Mouse (Mus musculus): ENCODE results near the gene Ntm. TPM values are rescaled to one million over a fixed set of nuclear protein-coding genes. Genes with fewer than 3 reads are reported as not detected.
A peak's percentile ranks its signal among the peaks of the same experiment; 100 is the strongest.

Gene Ntm
- polyA plus RNA-seq, 1 experiment from 2014 or later, result 160 TPM

- Histone ChIP-seq H3K9ac (replicated peaks; ENCODE audit: low read length) (no peak overlapping the region), H3K27ac (replicated peaks; ENCODE audit: low read depth, low read length) (0 out of 2 replicates have a peak overlapping the region, but pooled peaks have one; percentile 15), H3K36me3 (ENCODE audit: control insufficient read depth, insufficient read depth, low read length) (no peaks in the 10 kb centered on the region), H3K27me3 (ENCODE audit: control insufficient read depth, insufficient read depth, low read length) (no peaks in the 10 kb centered on the region), H3K4me2 (ENCODE audit: low read length) (no peak overlapping the region), H3K4me3 (replicated peaks; ENCODE audit: low read depth, low read length) (no peak overlapping the region), H3K9me3 (ENCODE audit: control insufficient read depth, low read length) (no peaks in the 10 kb centered on the region), H3K4me1 (ENCODE audit: control insufficient read depth, insufficient read depth, low read length) (peaks cover 4% of the 10 kb centered on the region; the same call in 1 of the 2 replicates)
- WGBS, result 35% methylated on average over 7 of the region's 7 CpGs
- DNase-seq (peak; percentile 28), ATAC-seq (ENCODE audit: low FRiP score, low TSS enrichment) (no peak)
These were observed 428.6 kb downstream of the Ntm start for GRCm38 (mm10) chr9:29534304-29534703.

GRCm38 (mm10) chr9:29533556-29533955, 429.4 kb downstream of the Ntm start:
- no peaks in the 10 kb centered on the region for H3K36me3 ChIP-seq (ENCODE audit: control insufficient read depth, insufficient read depth, low read length)
- no peak overlapping the region for H3K9ac ChIP-seq (replicated peaks; ENCODE audit: low read length)
- H3K4me1 ChIP-seq (ENCODE audit: control insufficient read depth, insufficient read depth, low read length), result peaks cover 4% of the 10 kb centered on the region; the same call in 1 of the 2 replicates
- no peaks in the 10 kb centered on the region for H3K27me3 ChIP-seq (ENCODE audit: control insufficient read depth, insufficient read depth, low read length)
- no peak overlapping the region for H3K27ac ChIP-seq (replicated peaks; ENCODE audit: low read depth, low read length)
- no peak overlapping the region for H3K4me3 ChIP-seq (replicated peaks; ENCODE audit: low read depth, low read length)
- 38% methylated on average over 1 of the region's 1 CpGs for WGBS
- no peak for DNase-seq
- no peak overlapping the region for H3K4me2 ChIP-seq (ENCODE audit: low read length)
- H3K9me3 ChIP-seq (ENCODE audit: control insufficient read depth, low read length), result no peaks in the 10 kb centered on the region
- no peak for ATAC-seq (ENCODE audit: low FRiP score, low TSS enrichment)

- 90% methylated on average over 6 of the region's 6 CpGs for WGBS
- ATAC-seq (ENCODE audit: low FRiP score, low TSS enrichment), result no peak
- H3K27ac ChIP-seq (replicated peaks; ENCODE audit: low read depth, low read length), result no peak overlapping the region
These were observed 431.6 kb downstream of the Ntm start for GRCm38 (mm10) chr9:29531147-29531917.

GRCm38 (mm10) chr9:29524109-29524508, 438.8 kb downstream of the Ntm start:
- Histone ChIP-seq H3K9ac (replicated peaks; ENCODE audit: low read length) (no peak overlapping the region), H3K9me3 (ENCODE audit: control insufficient read depth, low read length) (no peaks in the 10 kb centered on the region), H3K27ac (replicated peaks; ENCODE audit: low read depth, low read length) (no peak overlapping the region), H3K4me2 (ENCODE audit: low read length) (no peak overlapping the region), H3K36me3 (ENCODE audit: control insufficient read depth, insufficient read depth, low read length) (no peaks in the 10 kb centered on the region), H3K4me1 (ENCODE audit: control insufficient read depth, insufficient read depth, low read length) (peaks cover 9% of the 10 kb centered on the region; the same call in 1 of the 2 replicates), H3K4me3 (replicated peaks; ENCODE audit: low read depth, low read length) (no peak overlapping the region), H3K27me3 (ENCODE audit: control insufficient read depth, insufficient read depth, low read length) (no peaks in the 10 kb centered on the region)
- WGBS, result 52% methylated on average over 1 of the region's 1 CpGs
- ATAC-seq (ENCODE audit: low FRiP score, low TSS enrichment) (no peak), DNase-seq (no peak)

More at GRCm38 (mm10) chr9:29531147-29531917, 431.6 kb downstream of the Ntm start:
- no peak overlapping the region for H3K9ac ChIP-seq (replicated peaks; ENCODE audit: low read length)
- no peaks in the 10 kb centered on the region for H3K36me3 ChIP-seq (ENCODE audit: control insufficient read depth, insufficient read depth, low read length)
- no peak overlapping the region for H3K4me2 ChIP-seq (ENCODE audit: low read length)
- H3K9me3 ChIP-seq (ENCODE audit: control insufficient read depth, low read length), result no peaks in the 10 kb centered on the region
- H3K4me3 ChIP-seq (replicated peaks; ENCODE audit: low read depth, low read length), result no peak overlapping the region
- peaks cover 4% of the 10 kb centered on the region; the same call in 1 of the 2 replicates for H3K4me1 ChIP-seq (ENCODE audit: control insufficient read depth, insufficient read depth, low read length)
- no peaks in the 10 kb centered on the region for H3K27me3 ChIP-seq (ENCODE audit: control insufficient read depth, insufficient read depth, low read length)
- DNase-seq, result no peak

- Histone ChIP-seq H3K4me2 (ENCODE audit: low read length) (no peak overlapping the region), H3K36me3 (ENCODE audit: control insufficient read depth, insufficient read depth, low read length) (no peaks in the 10 kb centered on the region), H3K9ac (replicated peaks; ENCODE audit: low read length) (no peak overlapping the region), H3K4me3 (replicated peaks; ENCODE audit: low read depth, low read length) (no peak overlapping the region), H3K27ac (replicated peaks; ENCODE audit: low read depth, low read length) (peak overlapping the region; percentile 50; the same call in 1 of the 2 replicates), H3K4me1 (ENCODE audit: control insufficient read depth, insufficient read depth, low read length) (peaks cover 9% of the 10 kb centered on the region; the same call in 1 of the 2 replicates), H3K9me3 (ENCODE audit: control insufficient read depth, low read length) (no peaks in the 10 kb centered on the region), H3K27me3 (ENCODE audit: control insufficient read depth, insufficient read depth, low read length) (no peaks in the 10 kb centered on the region; the same call in 1 of the 2 replicates)
- DNase-seq (peak; percentile 55), ATAC-seq (ENCODE audit: low FRiP score, low TSS enrichment) (no peak; the same call in 1 of the 2 replicates)
- WGBS, result 47% methylated on average over 3 of the region's 3 CpGs
These were observed 439.7 kb downstream of the Ntm start for GRCm38 (mm10) chr9:29523221-29523620.

- Histone ChIP-seq H3K9me3 (ENCODE audit: control insufficient read depth, low read length) (no peaks in the 10 kb centered on the region), H3K9ac (replicated peaks; ENCODE audit: low read length) (no peak overlapping the region), H3K36me3 (ENCODE audit: control insufficient read depth, insufficient read depth, low read length) (no peaks in the 10 kb centered on the region), H3K4me3 (replicated peaks; ENCODE audit: low read depth, low read length) (no peak overlapping the region), H3K4me1 (ENCODE audit: control insufficient read depth, insufficient read depth, low read length) (peaks cover 21% of the 10 kb centered on the region), H3K4me2 (ENCODE audit: low read length) (no peak overlapping the region), H3K27me3 (ENCODE audit: control insufficient read depth, insufficient read depth, low read length) (no peaks in the 10 kb centered on the region; the same call in 1 of the 2 replicates), H3K27ac (replicated peaks; ENCODE audit: low read depth, low read length) (0 out of 2 replicates have a peak overlapping the region, but pooled peaks have one; percentile 28)
- ATAC-seq (ENCODE audit: low FRiP score, low TSS enrichment) (no peak), DNase-seq (peak; percentile 40)
- WGBS, result 48% methylated on average over 2 of the region's 2 CpGs
These were observed 443.8 kb downstream of the Ntm start for GRCm38 (mm10) chr9:29519181-29519580.

- DNase-seq, result peak; percentile 34
- ATAC-seq (ENCODE audit: low FRiP score, low TSS enrichment), result no peak
- no peak overlapping the region for H3K9ac ChIP-seq (replicated peaks; ENCODE audit: low read length)
- H3K27ac ChIP-seq (replicated peaks; ENCODE audit: low read depth, low read length), result 0 out of 2 replicates have a peak overlapping the region, but pooled peaks have one; percentile 32
- H3K36me3 ChIP-seq (ENCODE audit: control insufficient read depth, insufficient read depth, low read length), result no peaks in the 10 kb centered on the region
- H3K9me3 ChIP-seq (ENCODE audit: control insufficient read depth, low read length), result no peaks in the 10 kb centered on the region
- WGBS, result 56% methylated on average over 2 of the region's 2 CpGs
- H3K4me2 ChIP-seq (ENCODE audit: low read length), result no peak overlapping the region
- H3K4me1 ChIP-seq (ENCODE audit: control insufficient read depth, insufficient read depth, low read length), result peaks cover 15% of the 10 kb centered on the region
- no peaks in the 10 kb centered on the region; the same call in 1 of the 2 replicates for H3K27me3 ChIP-seq (ENCODE audit: control insufficient read depth, insufficient read depth, low read length)
- no peak overlapping the region for H3K4me3 ChIP-seq (replicated peaks; ENCODE audit: low read depth, low read length)
These were observed 446.3 kb downstream of the Ntm start for GRCm38 (mm10) chr9:29516688-29517087.

- Histone ChIP-seq H3K4me2 (ENCODE audit: low read length) (peak overlapping the region; percentile 15), H3K4me3 (replicated peaks; ENCODE audit: low read depth, low read length) (no peak overlapping the region), H3K36me3 (ENCODE audit: control insufficient read depth, insufficient read depth, low read length) (no peaks in the 10 kb centered on the region), H3K27ac (replicated peaks; ENCODE audit: low read depth, low read length) (peak overlapping the region; percentile 10; the same call in 1 of the 2 replicates), H3K4me1 (ENCODE audit: control insufficient read depth, insufficient read depth, low read length) (peaks cover 15% of the 10 kb centered on the region), H3K9ac (replicated peaks; ENCODE audit: low read length) (no peak overlapping the region), H3K27me3 (ENCODE audit: control insufficient read depth, insufficient read depth, low read length) (peaks cover 1% of the 10 kb centered on the region; the same call in 1 of the 2 replicates), H3K9me3 (ENCODE audit: control insufficient read depth, low read length) (no peaks in the 10 kb centered on the region)
- peak; percentile 72 for DNase-seq
- WGBS, result 13% methylated on average over 17 of the region's 17 CpGs
- peak; percentile 74 for ATAC-seq (ENCODE audit: low FRiP score, low TSS enrichment)
These were observed 448.2 kb downstream of the Ntm start for GRCm38 (mm10) chr9:29514588-29515356.

Data from midbrain, embryonic 14.5 days (tissue).